In genomic region chr7:112741790-112742189, GRCm38 (mm10) we compare ENCODE assay signal across 8 mouse cellular contexts.
DNase-seq lines count a peak whose midpoint lies in the region; ATAC-seq and TF ChIP-seq lines count a peak whose summit lies in the region.

No protein-coding gene starts in this region.

- TF ChIP-seq CTCF in lung, embryonic 14.5 days (IDR thresholded peaks at IDR 0.05; ENCODE audit: low read depth), result no peak

- peaks cover 28% of the 10 kb centered on the region for H3K4me1 ChIP-seq in lung, embryonic 14.5 days (ENCODE audit: insufficient read depth)

- ATAC-seq in lung, embryonic 14.5 days (ENCODE audit: insufficient read depth), result no peak

- no peak overlapping the region for H3K9ac ChIP-seq in lung, embryonic 14.5 days

- peak overlapping the region; percentile 38; the same call in 1 of the 2 replicates for H3K27ac ChIP-seq in lung, embryonic 14.5 days (ENCODE audit: low read depth)

- 29% methylated on average over 12 of the region's 12 CpGs for WGBS in lung, embryonic 14.5 days

- no peak for DNase-seq in lung, embryonic 14.5 days
- no peak for DNase-seq in lung, postnatal 10 days
- DNase-seq in gastrocnemius, postnatal 36 days, result peak; percentile 35
- DNase-seq in kidney, adult 9 months, result peak; percentile 88
- DNase-seq in retina, embryonic 14.5 days (ENCODE audit: low spot score), result peak; percentile 57
- DNase-seq in left cerebral cortex, adult 11 months (ENCODE audit: low spot score), result no peak
- DNase-seq in spleen, adult 12 weeks (ENCODE audit: low spot score), result no peak
- DNase-seq in natural killer cell, adult 2 months (ENCODE audit: low spot score in 2 of 2), result no peak

- H3K27me3 ChIP-seq in lung, embryonic 14.5 days (ENCODE audit: insufficient read depth, low read length), result no peaks in the 10 kb centered on the region

- no peak overlapping the region for H3K4me3 ChIP-seq in lung, embryonic 14.5 days (ENCODE audit: low read depth, low read length)

- H3K4me2 ChIP-seq in lung, embryonic 14.5 days, result no peak overlapping the region

- intact Hi-C loops in gastrocnemius, postnatal 36 days (cut with DNase I), result loop anchor here (5.0 kb wide), 1 partner anchor 59 kb away; no protein-coding TSS in a partner anchor

- H3K9me3 ChIP-seq in lung, embryonic 14.5 days (ENCODE audit: low read depth, low read length), result no peaks in the 10 kb centered on the region

- H3K36me3 ChIP-seq in lung, embryonic 14.5 days (ENCODE audit: insufficient read depth), result no peaks in the 10 kb centered on the region

Comparison
In these comparisons a context has a peak if more than half of its experiments do, and no peak if none do; other contexts are left out.
1. DNase-seq: peak in gastrocnemius, postnatal 36 days (2 of 2), kidney, adult 9 months (single experiment) and retina, embryonic 14.5 days (single experiment); none in lung, embryonic 14.5 days (single experiment), lung, postnatal 10 days (single experiment), left cerebral cortex, adult 11 months (single experiment), spleen, adult 12 weeks (single experiment) and natural killer cell, adult 2 months (0 of 2).